Mouse (Mus musculus) liver, adult 2 months (tissue): ENCODE results near the gene Traf2.

Source experiments
- CTCF ChIP-seq: fragments of 200-500 bp; IDR thresholded peaks from 2 replicates; pipeline ENCODE4 v1.5.1; 2011; ENCODE audit warnings: low read depth, low read length, control low read depth
- POLR2A ChIP-seq: fragments of 200-500 bp; IDR thresholded peaks from 2 replicates; pipeline ENCODE4 v1.6.1; 2011; ENCODE audit warnings: low read length, control low read depth; ENCODE audit not compliant: insufficient read depth; ENCODE audit errors: extremely low read depth

GRCm38 (mm10) chr2:25557221-25557963 lies 10.7 kb upstream of the Traf2 start, which contains the start of gene Edf1:
- TF ChIP-seq POLR2A (peak; percentile 53; the same call in 1 of the 2 replicates), CTCF (no peak)
